Mouse (Mus musculus) layer of hippocampus, adult 9-11 months (tissue): ENCODE data around the gene Prps1l1.

Source experiments
- DNase-seq: peaks from one replicate; pipeline ENCODE4 v3.0.0; 2022

The Prps1l1 gene

DNA sequence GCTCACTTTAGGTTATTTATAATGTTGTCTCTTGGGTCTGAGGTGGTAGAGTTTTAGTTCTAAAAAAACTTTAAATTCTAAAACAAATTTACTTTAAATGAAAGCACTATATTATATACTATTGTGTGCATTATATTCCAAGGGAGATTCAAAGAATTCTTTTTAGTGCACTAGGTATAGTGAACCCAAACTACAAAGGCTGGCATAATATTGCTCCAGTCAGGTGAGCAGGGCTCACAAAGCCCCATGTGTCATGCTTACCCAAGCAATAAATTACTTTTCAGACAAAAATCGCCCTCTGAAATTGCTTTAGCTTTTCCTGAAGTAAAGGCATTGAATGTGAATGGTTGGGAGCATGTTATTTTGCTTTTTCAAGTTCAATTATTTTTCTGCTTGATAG is 43.0 kb downstream of the Prps1l1 start:
- DNase-seq, result no peak
